Mouse (Mus musculus) ES-E14 (cell line): ENCODE data around the gene Anapc5.

Source experiments
- CHD2 ChIP-seq: IDR thresholded peaks from 2 replicates; pipeline ENCODE4 v1.6.1; 2014; ENCODE audit warnings: mild to moderate bottlenecking, low read depth, low read length, inconsistent platforms
- HCFC1 ChIP-seq: IDR thresholded peaks from 2 replicates; pipeline ENCODE4 v1.6.1; 2012; ENCODE audit warnings: low read length, inconsistent platforms, borderline replicate concordance; ENCODE audit not compliant: insufficient read depth
- MAFK ChIP-seq: IDR thresholded peaks from 2 replicates; pipeline ENCODE4 v1.6.1; 2014; ENCODE audit warnings: mild to moderate bottlenecking, low read depth, low read length, inconsistent platforms; ENCODE audit not compliant: insufficient read depth
- ZNF384 ChIP-seq: IDR thresholded peaks from 2 replicates; pipeline ENCODE4 v1.6.1; 2012; ENCODE audit warnings: low read depth, low read length, inconsistent platforms

GRCm38 (mm10) chr5:122774743-122775611, 46.2 kb downstream of the Anapc5 start:
- TF ChIP-seq MAFK = no peak
- TF ChIP-seq CHD2 = no peak
- no peak for TF ChIP-seq ZNF384
- TF ChIP-seq HCFC1 = no peak
